Mouse (Mus musculus) hindbrain, embryonic 10.5 days (tissue): ENCODE results near the gene H13. TPM values are rescaled to one million over a fixed set of nuclear protein-coding genes. Genes with fewer than 3 reads are reported as not detected.

ENCODE experiments used
- DNase-seq: peaks from one replicate; pipeline ENCODE4 v3.0.0-alpha.2; 2017; ENCODE audit warnings: low spot score
- H3K27ac ChIP-seq: fragments of 300-500 bp; sonication (generic); 2 replicates; pipeline ENCODE4 v1.5.1; 2016; ENCODE audit warnings: mild to moderate bottlenecking, moderate library complexity
- H3K27me3 ChIP-seq: fragments of 300-500 bp; sonication (generic); 2 replicates; pipeline ENCODE4 v1.6.1; 2016; ENCODE audit warnings: mild to moderate bottlenecking; ENCODE audit not compliant: poor library complexity, insufficient read depth, severe bottlenecking
- H3K36me3 ChIP-seq: fragments of 300-500 bp; sonication (generic); 2 replicates; pipeline ENCODE4 v1.6.1; 2016; ENCODE audit warnings: mild to moderate bottlenecking, moderate library complexity
- H3K4me1 ChIP-seq: fragments of 300-500 bp; sonication (generic); replicated peaks from 2 replicates; pipeline ENCODE4 v1.6.1; 2016; ENCODE audit warnings: mild to moderate bottlenecking
- H3K4me3 ChIP-seq: fragments of 300-500 bp; sonication (generic); 2 replicates; pipeline ENCODE4 v1.5.1; 2016; ENCODE audit warnings: mild to moderate bottlenecking, moderate library complexity
- H3K9me3 ChIP-seq: fragments of 300-500 bp; sonication (generic); 2 replicates; pipeline ENCODE4 v1.6.1; 2016; ENCODE audit warnings: mild to moderate bottlenecking, moderate library complexity
- WGBS: fragments of 180-500 bp; shearing (Covaris S2); methylation state at CpG from one replicate; pipeline ENCODE4 v1.1.7; 2016; 5-methylcytosine and 5-hydroxymethylcytosine counted together
- polyA plus RNA-seq: library from polyadenylated mRNA; unstranded; fragments of >200 nt; fragmentation: Nextera tagmentation; extraction: Ambion mirVana; gene quantifications from 2 replicates; pipeline ENCODE4 v1.2.1, GENCODE M21; 2016

Gene H13
- 103 and 134 TPM in 2 replicates for polyA plus RNA-seq

DNA sequence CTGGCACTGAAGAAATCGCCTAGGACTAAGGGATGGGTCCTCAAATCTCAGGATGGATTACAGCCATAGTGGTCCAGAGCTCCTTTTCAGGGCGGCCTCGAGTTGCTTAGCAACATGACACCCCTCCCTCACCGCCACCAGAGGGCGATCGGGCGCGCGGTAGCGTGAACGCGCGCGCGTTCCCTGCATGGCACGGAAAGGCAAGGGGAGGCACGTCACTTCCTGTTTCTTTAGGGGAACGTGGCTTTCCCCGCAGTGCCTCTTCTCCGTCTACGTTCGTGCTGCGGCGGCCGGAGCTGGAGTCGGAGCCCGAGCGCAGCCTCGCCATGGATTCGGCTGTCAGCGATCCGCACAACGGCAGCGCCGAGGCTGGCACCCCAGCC is at the start of gene H13:
H13 (plus strand) TSS at position 206 of the 383 bp plus-strand sequence.
- peak within 1 kb of the TSS; percentile 98 for H3K27ac ChIP-seq
- no peaks in the 10 kb centered on the region for H3K27me3 ChIP-seq
- under 1% methylated on average over 35 of the region's 35 CpGs for WGBS
- no peaks in the 10 kb centered on the region for H3K9me3 ChIP-seq
- H3K36me3 ChIP-seq, result peaks cover 32% of the 10 kb centered on the region
- DNase-seq, result peak; percentile 95
- peak within 1 kb of the TSS; percentile 86 for H3K4me3 ChIP-seq
- peaks cover 34% of the 10 kb centered on the region for H3K4me1 ChIP-seq

DNA sequence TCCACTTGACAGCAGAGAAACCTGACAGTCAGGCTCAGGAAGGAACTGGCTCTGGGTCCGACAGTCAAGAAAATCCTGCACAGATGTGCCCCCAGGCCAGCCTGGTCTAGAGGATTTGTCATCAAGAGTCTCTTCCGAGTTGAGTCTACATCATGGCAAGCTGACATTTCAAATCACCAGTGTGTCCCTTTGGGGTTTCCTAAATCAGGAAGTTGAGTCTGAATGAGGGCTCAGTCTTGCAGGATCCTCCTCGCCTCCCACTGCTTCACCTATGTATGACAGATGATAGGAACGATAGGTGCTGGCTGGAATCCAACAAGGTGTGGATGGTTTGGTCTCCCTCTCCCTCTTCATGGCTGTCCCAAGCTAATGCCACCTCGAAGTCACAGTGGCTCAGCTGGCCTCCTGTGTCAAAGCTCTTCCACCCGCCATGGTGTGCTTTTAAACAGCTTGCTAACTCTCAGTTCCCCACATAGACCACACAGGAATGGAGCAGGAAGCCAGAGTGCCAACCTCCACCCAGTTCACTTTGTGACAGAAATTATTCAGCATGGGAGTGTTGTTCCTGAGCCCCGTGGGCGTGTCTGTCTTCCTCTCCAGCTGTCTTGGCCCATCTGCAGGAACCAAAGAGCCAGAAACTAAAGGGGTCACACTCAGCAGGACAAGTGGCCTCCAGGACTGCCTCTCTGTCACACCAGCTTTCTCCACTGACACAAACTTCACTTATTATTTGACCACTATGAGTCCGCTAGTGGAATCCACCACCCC is 48.7 kb upstream of the H13 start:
- no peak overlapping the region for H3K27ac ChIP-seq
- H3K36me3 ChIP-seq, result no peaks in the 10 kb centered on the region
- H3K4me1 ChIP-seq, result peaks cover 9% of the 10 kb centered on the region
- DNase-seq, result no peak
- no peak overlapping the region for H3K4me3 ChIP-seq
- H3K9me3 ChIP-seq, result no peaks in the 10 kb centered on the region
- peaks cover 22% of the 10 kb centered on the region for H3K27me3 ChIP-seq
- 80% methylated on average over 9 of the region's 9 CpGs for WGBS

DNA sequence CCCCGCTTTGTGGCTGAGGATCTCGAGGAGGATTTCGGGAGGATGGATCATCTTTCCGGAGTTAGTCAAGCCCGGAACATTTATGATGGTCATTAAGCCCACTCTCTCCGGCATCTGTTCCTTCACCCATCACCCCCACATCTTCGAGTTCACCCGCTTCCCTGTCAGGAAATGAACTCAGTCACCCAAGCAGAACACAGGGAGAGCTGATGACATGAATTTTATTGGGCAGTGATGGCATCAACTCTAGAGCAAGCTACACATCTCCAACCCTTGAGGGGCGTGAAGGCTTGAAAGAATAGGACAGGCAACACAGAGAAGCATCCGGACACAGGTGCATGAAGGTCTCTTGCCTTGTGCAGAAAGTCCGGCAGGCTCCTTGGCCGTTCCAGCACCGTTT is 47.1 kb upstream of the H13 start:
- Histone ChIP-seq H3K36me3 (no peaks in the 10 kb centered on the region), H3K27ac (no peak overlapping the region), H3K4me3 (no peak overlapping the region), H3K9me3 (no peaks in the 10 kb centered on the region), H3K27me3 (peaks cover 38% of the 10 kb centered on the region), H3K4me1 (peaks cover 22% of the 10 kb centered on the region)
- DNase-seq, result no peak
- 91% methylated on average over 13 of the region's 13 CpGs for WGBS

DNA sequence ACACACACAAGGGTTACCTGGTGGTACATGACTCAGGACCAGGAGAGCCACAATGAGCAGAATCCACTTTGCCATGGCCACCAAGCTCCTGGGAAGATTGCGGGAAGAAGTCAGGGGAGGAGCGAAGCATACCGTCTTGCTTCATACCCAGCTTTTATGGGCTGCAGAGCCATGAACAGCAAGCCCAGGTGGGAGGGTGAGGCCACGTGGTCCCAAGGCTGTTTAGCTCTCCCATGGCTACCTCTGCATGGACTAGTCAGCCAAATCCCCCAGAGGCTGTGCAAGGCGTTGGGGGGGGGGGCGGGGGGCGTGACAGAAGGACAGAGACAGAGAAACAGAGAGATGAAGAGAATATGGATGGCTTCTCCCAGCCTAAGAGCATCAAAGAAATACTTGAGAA is 46.3 kb upstream of the H13 start, which contains the start of gene Defb25:
Defb25 (minus strand) TSS at position 101 of the 400 bp plus-strand sequence.
- Histone ChIP-seq H3K9me3 (no peaks in the 10 kb centered on the region), H3K4me3 (no peak within 1 kb of the TSS), H3K36me3 (no peaks in the 10 kb centered on the region), H3K27ac (no peak within 1 kb of the TSS), H3K27me3 (peaks cover 46% of the 10 kb centered on the region), H3K4me1 (peaks cover 30% of the 10 kb centered on the region)
- no peak for DNase-seq
- 85% methylated on average over 7 of the region's 7 CpGs for WGBS

DNA sequence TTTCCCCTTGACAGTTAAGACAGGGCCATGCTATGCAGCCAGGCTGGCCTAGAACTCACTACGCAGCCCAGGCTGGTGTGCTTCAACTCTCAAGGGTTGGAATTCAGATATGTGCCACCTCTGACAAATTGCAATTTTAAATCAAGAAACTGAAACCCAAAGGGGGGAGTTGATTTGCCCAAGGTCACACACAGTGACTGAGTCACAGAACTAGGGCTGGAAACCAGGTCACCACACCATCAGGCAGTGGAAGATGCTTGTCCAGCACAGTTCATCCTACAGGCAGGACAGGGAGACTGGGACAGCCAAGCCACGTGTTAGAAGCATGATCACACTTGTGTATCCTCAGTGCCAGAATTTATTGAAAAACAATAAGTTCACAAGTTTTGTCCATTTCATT is 44.7 kb upstream of the H13 start:
- H3K36me3 ChIP-seq, result no peaks in the 10 kb centered on the region
- H3K9me3 ChIP-seq, result no peaks in the 10 kb centered on the region
- H3K4me1 ChIP-seq, result peaks cover 33% of the 10 kb centered on the region
- H3K27ac ChIP-seq, result no peak overlapping the region
- H3K4me3 ChIP-seq, result no peak overlapping the region
- no peak for DNase-seq
- WGBS, result 94% methylated on average over 2 of the region's 2 CpGs
- peaks cover 62% of the 10 kb centered on the region for H3K27me3 ChIP-seq

DNA sequence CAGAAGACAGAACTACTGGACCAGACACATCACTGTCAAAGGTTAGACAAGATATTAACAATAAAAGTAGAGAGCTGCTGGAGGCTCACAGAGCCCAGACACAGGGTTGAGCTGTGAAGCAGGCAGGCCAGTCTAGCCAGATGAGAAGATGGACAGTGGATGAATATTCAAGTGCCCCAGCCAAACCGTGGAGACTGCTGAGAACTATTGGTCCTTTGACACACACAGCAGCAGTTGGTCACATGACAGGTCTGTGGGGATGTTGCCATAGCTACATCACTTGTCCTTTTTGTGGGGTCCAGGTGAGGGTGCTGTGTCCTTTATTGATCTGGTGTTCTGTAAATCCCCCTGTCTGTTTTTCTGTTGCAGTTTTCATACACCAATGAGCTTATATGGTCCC is 44.0 kb upstream of the H13 start:
- peak; percentile 13 for DNase-seq
- peaks cover 69% of the 10 kb centered on the region for H3K27me3 ChIP-seq
- H3K27ac ChIP-seq, result no peak overlapping the region
- no peaks in the 10 kb centered on the region for H3K36me3 ChIP-seq
- H3K4me3 ChIP-seq, result no peak overlapping the region
- H3K4me1 ChIP-seq, result peaks cover 30% of the 10 kb centered on the region
- no peaks in the 10 kb centered on the region for H3K9me3 ChIP-seq
- WGBS, result 12% methylated on average over 1 of the region's 1 CpGs

DNA sequence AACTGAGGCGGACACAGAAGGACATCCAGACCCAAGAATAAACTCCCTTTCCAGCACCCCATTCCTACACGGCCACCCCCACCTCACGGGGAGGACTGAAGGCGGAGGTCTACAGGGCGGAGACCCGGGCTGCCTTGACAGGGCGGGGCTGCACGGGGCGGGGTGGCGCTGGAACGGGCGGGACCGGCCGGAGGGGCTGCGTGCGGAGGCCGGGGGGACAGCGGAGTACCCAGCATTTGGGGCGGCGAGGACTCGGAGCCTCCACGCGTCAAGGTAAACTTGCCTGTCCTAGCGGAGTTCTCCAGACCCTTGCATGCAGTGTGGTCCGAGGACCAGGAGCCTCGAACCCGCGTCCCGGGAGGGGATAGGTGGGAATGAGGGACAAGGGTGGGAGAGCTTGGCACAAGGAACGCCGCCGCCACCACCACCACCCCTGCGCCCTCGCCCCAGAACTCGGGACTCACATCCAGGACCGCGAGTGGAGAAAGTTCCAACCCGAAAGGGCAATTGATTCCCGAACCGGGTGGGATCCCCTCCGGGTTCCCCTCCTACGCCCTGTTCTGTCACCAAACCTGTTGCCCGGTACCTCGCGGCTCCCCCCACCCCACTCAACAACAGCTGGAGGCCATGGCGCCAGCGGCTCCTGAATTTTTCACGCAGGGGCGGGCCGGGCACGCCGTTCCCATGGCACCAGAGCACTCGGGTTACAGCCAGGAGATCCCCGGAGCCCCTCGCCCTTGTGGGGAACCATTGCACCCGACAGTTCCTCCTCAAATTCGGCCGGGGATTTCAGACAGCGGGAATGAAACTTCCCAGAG is 42.3 kb upstream of the H13 start, which contains the start of gene Rem1:
Rem1 (plus strand) TSS at position 178 of the 818 bp plus-strand sequence.
- Histone ChIP-seq H3K4me3 (peak within 1 kb of the TSS; percentile 56), H3K4me1 (peaks cover 30% of the 10 kb centered on the region), H3K36me3 (no peaks in the 10 kb centered on the region), H3K9me3 (no peaks in the 10 kb centered on the region), H3K27me3 (peaks cover 71% of the 10 kb centered on the region), H3K27ac (peak within 1 kb of the TSS; percentile 37)
- peak; percentile 58 for DNase-seq
- 2% methylated on average over 59 of the region's 59 CpGs for WGBS

DNA sequence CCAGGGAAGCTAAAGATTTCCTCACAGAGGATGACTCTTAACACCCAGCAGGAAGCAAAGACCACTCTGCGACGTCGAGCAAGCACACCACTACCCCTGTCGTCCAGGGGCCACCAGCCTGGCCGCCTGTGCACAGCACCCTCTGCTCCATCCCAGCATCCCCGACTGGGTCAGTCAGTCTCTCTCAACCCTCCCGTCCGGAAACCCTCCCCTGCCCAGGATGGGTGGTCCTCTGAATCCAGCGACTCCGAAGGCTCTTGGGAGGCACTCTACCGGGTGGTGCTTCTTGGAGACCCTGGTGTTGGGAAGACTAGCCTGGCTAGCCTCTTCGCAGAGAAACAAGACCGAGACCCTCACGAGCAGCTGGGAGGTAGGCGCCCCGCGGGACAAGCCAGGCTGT is 41.2 kb upstream of the H13 start:
- Histone ChIP-seq H3K4me1 (peaks cover 34% of the 10 kb centered on the region), H3K27ac (no peak overlapping the region), H3K9me3 (no peaks in the 10 kb centered on the region), H3K36me3 (no peaks in the 10 kb centered on the region), H3K27me3 (peaks cover 77% of the 10 kb centered on the region), H3K4me3 (no peak overlapping the region)
- DNase-seq, result no peak
- WGBS, result 36% methylated on average over 17 of the region's 17 CpGs

DNA sequence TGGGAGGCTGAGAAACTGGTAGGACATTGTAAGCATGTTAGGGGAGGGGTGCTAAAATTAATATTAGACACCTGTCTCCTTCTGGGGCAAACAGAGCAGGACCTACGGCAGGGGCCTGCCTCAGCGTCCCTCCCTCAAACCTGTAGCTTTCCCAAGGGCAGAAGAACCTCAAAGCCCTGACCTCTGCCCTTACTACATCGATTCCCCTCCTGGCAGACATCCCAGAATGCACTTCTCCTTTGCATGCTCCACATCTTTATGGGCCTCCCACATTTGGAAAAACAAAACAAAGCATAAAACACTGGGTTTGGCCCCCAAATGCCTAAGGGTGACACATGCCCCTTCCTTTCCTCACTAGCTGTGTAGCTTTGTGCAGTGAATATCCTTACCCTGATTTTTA is 40.0 kb upstream of the H13 start:
- Histone ChIP-seq H3K4me3 (no peak overlapping the region), H3K36me3 (no peaks in the 10 kb centered on the region), H3K27me3 (peaks cover 77% of the 10 kb centered on the region), H3K4me1 (peaks cover 40% of the 10 kb centered on the region), H3K9me3 (no peaks in the 10 kb centered on the region), H3K27ac (no peak overlapping the region)
- 79% methylated on average over 3 of the region's 3 CpGs for WGBS
- DNase-seq, result no peak

DNA sequence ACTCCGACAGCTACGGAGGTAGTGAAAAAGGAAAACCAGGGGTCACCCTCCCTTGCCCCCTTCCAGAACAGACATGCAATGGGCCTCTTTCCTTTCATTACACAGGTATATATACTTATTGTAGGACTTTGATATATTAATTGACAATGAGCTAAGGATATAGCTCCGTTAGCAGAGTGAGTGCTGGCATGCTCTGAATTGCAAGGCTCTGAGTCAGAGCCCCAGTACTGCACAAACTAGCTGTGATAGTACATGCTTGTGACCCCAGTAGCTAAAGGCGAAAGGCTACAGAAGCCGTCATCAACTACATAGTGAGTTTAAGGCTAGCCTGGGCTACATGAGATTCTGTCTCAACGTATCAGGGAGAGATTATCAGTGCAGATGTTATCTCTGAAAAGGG is 39.4 kb upstream of the H13 start:
- Histone ChIP-seq H3K9me3 (no peaks in the 10 kb centered on the region), H3K4me1 (peaks cover 40% of the 10 kb centered on the region), H3K27ac (no peak overlapping the region), H3K27me3 (peaks cover 71% of the 10 kb centered on the region), H3K4me3 (no peak overlapping the region), H3K36me3 (no peaks in the 10 kb centered on the region)
- DNase-seq, result no peak
- WGBS, result 91% methylated on average over 6 of the region's 6 CpGs

DNA sequence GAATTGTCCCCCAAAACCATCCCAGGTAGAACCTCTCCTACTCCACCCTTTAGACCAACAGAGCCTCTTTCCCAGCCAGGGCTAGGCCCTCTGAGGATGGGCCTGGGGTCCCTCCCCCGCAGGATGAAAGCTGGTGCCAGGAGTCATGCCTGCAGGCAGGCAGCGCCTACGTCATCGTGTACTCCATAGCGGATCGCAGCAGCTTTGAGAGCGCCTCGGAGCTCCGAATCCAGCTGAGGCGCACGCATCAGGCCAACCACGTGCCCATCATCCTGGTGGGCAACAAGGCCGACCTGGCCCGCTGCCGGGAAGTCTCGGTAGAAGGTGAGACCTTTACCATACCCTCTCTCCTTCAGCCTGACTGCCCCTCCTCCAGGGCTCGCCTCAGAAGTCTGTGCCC is 35.9 kb upstream of the H13 start:
- WGBS, result 43% methylated on average over 17 of the region's 17 CpGs
- Histone ChIP-seq H3K9me3 (no peaks in the 10 kb centered on the region), H3K27ac (0 out of 2 replicates have a peak overlapping the region, but pooled peaks have one; percentile 2), H3K36me3 (no peaks in the 10 kb centered on the region), H3K4me1 (peaks cover 10% of the 10 kb centered on the region), H3K4me3 (peak overlapping the region; percentile 3; the same call in 1 of the 2 replicates), H3K27me3 (peaks cover 37% of the 10 kb centered on the region)
- DNase-seq, result peak; percentile 22

DNA sequence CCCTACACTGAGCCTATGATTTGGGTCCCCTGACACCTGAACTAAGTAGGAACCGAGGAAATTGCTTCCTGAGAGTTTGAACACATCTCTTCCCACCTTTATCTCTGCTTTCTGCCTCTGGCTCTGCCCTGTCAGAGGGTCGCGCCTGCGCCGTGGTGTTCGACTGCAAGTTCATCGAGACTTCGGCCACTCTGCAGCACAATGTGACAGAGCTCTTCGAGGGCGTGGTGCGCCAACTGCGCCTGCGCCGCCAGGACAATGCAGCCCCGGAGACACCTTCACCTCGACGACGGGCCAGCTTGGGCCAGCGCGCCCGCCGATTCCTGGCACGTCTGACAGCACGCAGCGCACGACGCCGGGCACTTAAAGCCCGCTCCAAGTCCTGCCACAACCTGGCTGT is 35.0 kb upstream of the H13 start:
- 74% methylated on average over 29 of the region's 29 CpGs for WGBS

More for the DNA sequence above, 35.0 kb upstream of the H13 start:
- Histone ChIP-seq H3K27me3 (peaks cover 27% of the 10 kb centered on the region), H3K4me1 (peaks cover 15% of the 10 kb centered on the region), H3K36me3 (no peaks in the 10 kb centered on the region), H3K27ac (no peak overlapping the region), H3K4me3 (no peak overlapping the region), H3K9me3 (no peaks in the 10 kb centered on the region)
- no peak for DNase-seq
